Mouse (Mus musculus) spleen, postnatal 14 days (tissue): ENCODE results near the gene Rnf181.
A peak's percentile ranks its signal among the peaks of the same experiment; 100 is the strongest.

Source experiments
- DNase-seq, 2 experiments: peaks; one replicate each; pipeline ENCODE4 v3.0.0; 2021 to 2022; ENCODE audit warnings: low spot score in 2 of 2

Rnf181 gene

DNA sequence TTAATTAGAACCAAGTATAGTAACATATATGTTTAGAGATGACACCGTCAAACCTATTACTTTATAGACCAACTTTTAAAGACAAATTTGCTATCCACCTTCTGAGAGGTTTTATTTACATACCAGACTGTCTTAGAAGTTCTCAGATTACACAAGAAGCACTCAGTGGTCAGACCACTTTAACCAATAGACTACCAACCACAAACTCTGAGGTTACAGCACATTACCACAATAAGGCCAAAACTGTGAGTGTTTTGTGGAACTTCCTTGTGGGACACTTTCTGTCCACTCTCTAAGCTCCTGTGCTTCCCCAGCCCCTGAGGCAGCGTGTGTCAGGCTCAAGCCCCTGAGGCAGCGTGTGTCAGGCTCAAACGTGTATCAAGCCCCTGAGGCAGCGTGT, 37.7 kb downstream of the Rnf181 start:
- DNase-seq: no peak

DNA sequence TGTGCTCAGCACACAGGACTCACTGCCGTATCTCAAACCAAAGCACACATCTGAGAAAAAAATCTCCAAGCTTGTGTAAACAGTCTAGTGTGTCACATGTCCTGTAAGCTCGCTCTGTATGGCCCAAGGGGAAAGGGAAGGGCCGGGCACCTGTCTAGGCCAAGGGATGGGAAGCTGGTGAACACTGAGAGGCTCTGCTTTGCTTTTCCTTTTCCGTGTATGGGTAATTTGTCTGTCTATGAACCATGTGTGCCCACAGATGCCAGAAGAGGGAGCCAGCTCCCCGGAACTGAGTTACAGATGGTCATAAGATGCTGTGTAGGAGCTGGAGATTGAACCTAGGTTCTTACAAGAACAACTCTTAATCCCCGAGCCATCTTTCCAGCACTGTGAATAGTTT, 40.5 kb downstream of the Rnf181 start:
- DNase-seq: no peak

GRCm38 (mm10) chr6:72323786-72324508, 42.8 kb downstream of the Rnf181 start:
- no peak for DNase-seq

GRCm38 (mm10) chr6:72322936-72323335, 43.8 kb downstream of the Rnf181 start:
- no peak for DNase-seq

- DNase-seq: peak in 1 of 2 experiments; percentile 32
Measured at GRCm38 (mm10) chr6:72319019-72319418, 47.7 kb downstream of the Rnf181 start.

DNA sequence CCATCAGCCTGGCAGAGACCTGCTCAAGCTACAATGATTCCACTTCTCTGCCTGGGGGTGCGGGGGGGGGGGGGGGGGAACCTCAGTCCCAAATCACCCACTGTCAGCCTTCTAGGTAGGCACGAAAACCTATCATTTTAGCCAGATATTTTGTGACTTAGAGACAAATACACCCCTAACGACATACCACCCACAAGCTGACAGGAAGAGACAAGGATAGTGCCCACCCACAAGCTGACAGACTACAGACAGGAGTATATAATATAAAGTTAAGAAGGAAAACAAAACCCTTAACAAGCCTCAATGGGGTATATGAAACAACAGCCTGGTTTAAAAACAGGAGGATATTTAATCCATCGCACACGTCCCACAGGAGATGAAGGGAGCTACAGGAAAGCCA, 48.3 kb downstream of the Rnf181 start:
- DNase-seq: no peak

- no peak for DNase-seq
Measured at GRCm38 (mm10) chr6:72316044-72316443, 50.7 kb downstream of the Rnf181 start.

GRCm38 (mm10) chr6:72315384-72315783, 51.4 kb downstream of the Rnf181 start:
- DNase-seq: no peak

DNA sequence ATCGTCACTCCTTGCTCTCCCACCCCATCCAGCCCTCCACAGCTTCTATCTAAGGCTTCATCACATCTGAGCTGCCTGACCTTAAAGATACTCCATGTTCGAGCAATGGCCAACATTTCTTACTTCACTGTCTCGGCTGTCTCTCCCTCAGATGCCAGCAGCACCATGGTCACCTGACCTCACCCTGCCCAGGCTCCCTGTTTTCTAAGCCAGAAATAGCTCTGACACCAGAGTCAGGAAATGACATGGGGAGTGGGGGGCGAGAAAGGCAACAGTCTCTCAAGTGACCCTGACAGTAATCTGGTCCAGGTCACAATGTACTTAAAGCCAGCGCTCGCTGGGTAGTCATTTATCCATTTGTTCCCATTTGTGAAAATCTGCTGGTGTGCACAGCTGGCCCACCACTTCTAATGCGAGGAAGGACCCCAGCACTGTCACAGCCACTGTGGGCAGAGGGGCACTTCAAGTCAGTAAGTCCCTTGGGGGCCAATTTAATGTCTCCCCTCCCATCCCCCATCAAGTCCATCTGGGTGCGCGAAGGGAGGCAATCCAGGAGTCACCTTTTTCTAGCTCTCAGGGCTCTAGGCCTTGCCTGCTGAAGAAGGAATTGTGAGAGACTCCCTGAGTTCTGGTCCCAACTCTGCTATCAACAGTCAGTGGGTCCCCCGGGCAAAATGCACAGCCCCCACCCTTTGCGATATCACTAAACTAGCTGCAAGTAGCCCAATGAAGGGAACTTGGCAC, 53.5 kb downstream of the Rnf181 start:
- no peak for DNase-seq

- no peak for DNase-seq
Measured at GRCm38 (mm10) chr6:72312198-72312597, 54.6 kb downstream of the Rnf181 start.
